Mouse (Mus musculus): ENCODE results near the gene Prkar1b. TPM values are rescaled to one million over a fixed set of nuclear protein-coding genes. Genes with fewer than 3 reads are reported as not detected.
A peak's percentile ranks its signal among the peaks of the same experiment; 100 is the strongest.

The Prkar1b gene
- total RNA-seq, 4 experiments from 2014 or later: 2.1 to 2.7 (median 2.3) TPM

GRCm38 (mm10) chr5:139110140-139110855 lies 39.5 kb downstream of the Prkar1b start:
- DNase-seq (ENCODE audit: low spot score): no peak

GRCm38 (mm10) chr5:139107815-139108214 lies 42.0 kb downstream of the Prkar1b start:
- DNase-seq (ENCODE audit: low spot score): no peak

- no peak for DNase-seq (ENCODE audit: low spot score)
These were observed 48.0 kb downstream of the Prkar1b start for GRCm38 (mm10) chr5:139101783-139102182.

GRCm38 (mm10) chr5:139098991-139099972 lies 50.5 kb downstream of the Prkar1b start:
- no peak for DNase-seq (ENCODE audit: low spot score)

- no peak for DNase-seq (ENCODE audit: low spot score)
These were observed 54.3 kb downstream of the Prkar1b start for GRCm38 (mm10) chr5:139095297-139096110.

GRCm38 (mm10) chr5:139093534-139093933 lies 56.3 kb downstream of the Prkar1b start:
- DNase-seq (ENCODE audit: low spot score): peak; percentile 34

GRCm38 (mm10) chr5:139091713-139092112 lies 58.1 kb downstream of the Prkar1b start:
- DNase-seq (ENCODE audit: low spot score): no peak

GRCm38 (mm10) chr5:139090162-139090561 lies 59.6 kb downstream of the Prkar1b start:
- no peak for DNase-seq (ENCODE audit: low spot score)

- no peak for DNase-seq (ENCODE audit: low spot score)
These were observed 61.6 kb downstream of the Prkar1b start for GRCm38 (mm10) chr5:139088173-139088572.

GRCm38 (mm10) chr5:139084831-139085519 lies 64.8 kb downstream of the Prkar1b start:
- DNase-seq (ENCODE audit: low spot score): peak; percentile 44

- DNase-seq (ENCODE audit: low spot score): peak; percentile 74
These were observed 65.5 kb downstream of the Prkar1b start for GRCm38 (mm10) chr5:139084302-139084701.

- peak; percentile 64 for DNase-seq (ENCODE audit: low spot score)
These were observed 66.0 kb downstream of the Prkar1b start for GRCm38 (mm10) chr5:139083841-139084240.

GRCm38 (mm10) chr5:139081370-139081769 lies 68.4 kb downstream of the Prkar1b start:
- no peak for DNase-seq (ENCODE audit: low spot score)

- DNase-seq (ENCODE audit: low spot score): no peak
These were observed 71.7 kb downstream of the Prkar1b start for GRCm38 (mm10) chr5:139078156-139078462.

GRCm38 (mm10) chr5:139077311-139078155 lies 72.3 kb downstream of the Prkar1b start:
- no peak for DNase-seq (ENCODE audit: low spot score)

GRCm38 (mm10) chr5:139076450-139076849 lies 73.4 kb downstream of the Prkar1b start:
- DNase-seq (ENCODE audit: low spot score): no peak

- no peak for DNase-seq (ENCODE audit: low spot score)
These were observed 74.0 kb downstream of the Prkar1b start for GRCm38 (mm10) chr5:139075791-139076190.

GRCm38 (mm10) chr5:139075125-139075524 lies 74.7 kb downstream of the Prkar1b start:
- DNase-seq (ENCODE audit: low spot score): peak; percentile 77

GRCm38 (mm10) chr5:139073977-139074376 lies 75.8 kb downstream of the Prkar1b start:
- no peak for DNase-seq (ENCODE audit: low spot score)

GRCm38 (mm10) chr5:139072866-139073265 lies 76.9 kb downstream of the Prkar1b start:
- no peak for DNase-seq (ENCODE audit: low spot score)
